Mouse (Mus musculus) erythroblast, adult 5-6 weeks (primary cell): ENCODE results near the gene Kdelr1. TPM values are rescaled to one million over a fixed set of nuclear protein-coding genes. Genes with fewer than 3 reads are reported as not detected.

Experiments used
- total RNA-seq, 2 experiments: library from RNA; stranded (forward) in 1 of 2; stranded (reverse) in 1 of 2; fragments of 150-400 nt in 1 of 2; fragments of 200-764, 138-1000 nt in 1 of 2; gene quantifications; 2 replicates each; pipeline versions ENCODE4 v1.2.3 to v1.2.4; 2015 to 2017; ENCODE audit warnings: low replicate concordance in 2 of 2

Gene Kdelr1
- total RNA-seq, 2 experiments from 2014 or later, result 20.1 to 67.2 TPM

Other genes starting within 250 kb of the Kdelr1 start
- gene Rasip1, start 245.3 kb upstream of the Kdelr1 start, total RNA-seq (2015; ENCODE audit: low replicate concordance), result not detected in 2 replicates
- not detected in 2 replicates for gene Rasip1, start 245.3 kb upstream of the Kdelr1 start, total RNA-seq (2017; ENCODE audit: low replicate concordance)
- not detected in 2 replicates for gene Mamstr, start 232.8 kb upstream of the Kdelr1 start, total RNA-seq (2015; ENCODE audit: low replicate concordance)
- not detected in 2 replicates for gene Mamstr, start 232.8 kb upstream of the Kdelr1 start, total RNA-seq (2017; ENCODE audit: low replicate concordance)
- gene Fut2, start 206.4 kb upstream of the Kdelr1 start, total RNA-seq (2015; ENCODE audit: low replicate concordance), result not detected in 2 replicates
- gene Fut2, start 206.4 kb upstream of the Kdelr1 start, total RNA-seq (2017; ENCODE audit: low replicate concordance), result not detected in 2 replicates
- not detected in 2 replicates for gene Ntn5, start 188.8 kb upstream of the Kdelr1 start, total RNA-seq (2015; ENCODE audit: low replicate concordance)
- gene Ntn5, start 188.8 kb upstream of the Kdelr1 start, total RNA-seq (2017; ENCODE audit: low replicate concordance), result not detected in 2 replicates
- gene Sec1, start 178.4 kb upstream of the Kdelr1 start, total RNA-seq (2015; ENCODE audit: low replicate concordance), result not detected in 2 replicates
- gene Sec1, start 178.4 kb upstream of the Kdelr1 start, total RNA-seq (2017; ENCODE audit: low replicate concordance), result not detected in 2 replicates
- gene Car11, start 172.9 kb upstream of the Kdelr1 start, total RNA-seq (2015; ENCODE audit: low replicate concordance), result not detected in 2 replicates
- not detected in 2 replicates for gene Car11, start 172.9 kb upstream of the Kdelr1 start, total RNA-seq (2017; ENCODE audit: low replicate concordance)
- gene Dbp, start 167.7 kb upstream of the Kdelr1 start, total RNA-seq (2015; ENCODE audit: low replicate concordance), result 1.5 and 1.9 TPM in 2 replicates
- gene Dbp, start 167.7 kb upstream of the Kdelr1 start, total RNA-seq (2017; ENCODE audit: low replicate concordance), result 0.77 and 2.2 TPM in 2 replicates
- gene Rpl18, start 157.3 kb upstream of the Kdelr1 start, total RNA-seq (2015; ENCODE audit: low replicate concordance), result 423 and 424 TPM in 2 replicates
- 286 and 289 TPM in 2 replicates for gene Rpl18, start 157.3 kb upstream of the Kdelr1 start, total RNA-seq (2017; ENCODE audit: low replicate concordance)
- gene Sphk2, start 154.8 kb upstream of the Kdelr1 start, total RNA-seq (2015; ENCODE audit: low replicate concordance), result 4.6 and 7.9 TPM in 2 replicates
- 2.1 and 2.6 TPM in 2 replicates for gene Sphk2, start 154.8 kb upstream of the Kdelr1 start, total RNA-seq (2017; ENCODE audit: low replicate concordance)
- not detected in 2 replicates for gene Fam83e, start 151.6 kb upstream of the Kdelr1 start, total RNA-seq (2015; ENCODE audit: low replicate concordance)
- gene Fam83e, start 151.6 kb upstream of the Kdelr1 start, total RNA-seq (2017; ENCODE audit: low replicate concordance), result not detected in 2 replicates
- gene Spaca4, start 147.0 kb upstream of the Kdelr1 start, total RNA-seq (2015; ENCODE audit: low replicate concordance), result not detected in 2 replicates
- gene Spaca4, start 147.0 kb upstream of the Kdelr1 start, total RNA-seq (2017; ENCODE audit: low replicate concordance), result not detected in 2 replicates
- gene Lmtk3, start 89.0 kb upstream of the Kdelr1 start, total RNA-seq (2015; ENCODE audit: low replicate concordance), result not detected in 2 replicates
- not detected in 2 replicates for gene Lmtk3, start 89.0 kb upstream of the Kdelr1 start, total RNA-seq (2017; ENCODE audit: low replicate concordance)
- not detected in 2 replicates for gene Sult2b1, start 88.1 kb upstream of the Kdelr1 start, total RNA-seq (2015; ENCODE audit: low replicate concordance)
- gene Sult2b1, start 88.1 kb upstream of the Kdelr1 start, total RNA-seq (2017; ENCODE audit: low replicate concordance), result not detected in 2 replicates
- gene Cyth2, start 58.2 kb upstream of the Kdelr1 start, total RNA-seq (2015; ENCODE audit: low replicate concordance), result 10.6 and 10.7 TPM in 2 replicates
- 11.6 and 14.5 TPM in 2 replicates for gene Cyth2, start 58.2 kb upstream of the Kdelr1 start, total RNA-seq (2017; ENCODE audit: low replicate concordance)
- gene Kcnj14, start 48.0 kb upstream of the Kdelr1 start, total RNA-seq (2015; ENCODE audit: low replicate concordance), result 0.38 TPM in 1 of 2 replicates, not detected in the other
- 0.09 TPM in 1 of 2 replicates, not detected in the other for gene Kcnj14, start 48.0 kb upstream of the Kdelr1 start, total RNA-seq (2017; ENCODE audit: low replicate concordance)
- gene Grwd1, start 41.8 kb upstream of the Kdelr1 start, total RNA-seq (2015; ENCODE audit: low replicate concordance), result 1.5 and 2.3 TPM in 2 replicates
- 0.43 and 3.1 TPM in 2 replicates for gene Grwd1, start 41.8 kb upstream of the Kdelr1 start, total RNA-seq (2017; ENCODE audit: low replicate concordance)
- not detected in 2 replicates for gene Grin2d, start 5.6 kb downstream of the Kdelr1 start, total RNA-seq (2015; ENCODE audit: low replicate concordance)
- 0.28 TPM in 1 of 2 replicates, not detected in the other for gene Grin2d, start 5.6 kb downstream of the Kdelr1 start, total RNA-seq (2017; ENCODE audit: low replicate concordance)
- gene Syngr4, start 23.9 kb downstream of the Kdelr1 start, total RNA-seq (2015; ENCODE audit: low replicate concordance), result 4.0 TPM in 1 of 2 replicates, not detected in the other
- gene Syngr4, start 23.9 kb downstream of the Kdelr1 start, total RNA-seq (2017; ENCODE audit: low replicate concordance), result not detected in 2 replicates
- 1.3 TPM in 1 of 2 replicates, not detected in the other for gene Tmem143, start 24.2 kb downstream of the Kdelr1 start, total RNA-seq (2015; ENCODE audit: low replicate concordance)
- gene Tmem143, start 24.2 kb downstream of the Kdelr1 start, total RNA-seq (2017; ENCODE audit: low replicate concordance), result 0.26 and 3.8 TPM in 2 replicates
- gene Emp3, start 48.6 kb downstream of the Kdelr1 start, total RNA-seq (2015; ENCODE audit: low replicate concordance), result 56.4 and 143 TPM in 2 replicates
- gene Emp3, start 48.6 kb downstream of the Kdelr1 start, total RNA-seq (2017; ENCODE audit: low replicate concordance), result 48.2 and 77.1 TPM in 2 replicates
- 2.5 TPM in 1 of 2 replicates, not detected in the other for gene Ccdc114, start 51.3 kb downstream of the Kdelr1 start, total RNA-seq (2015; ENCODE audit: low replicate concordance)
- 0.51 and 2.0 TPM in 2 replicates for gene Ccdc114, start 51.3 kb downstream of the Kdelr1 start, total RNA-seq (2017; ENCODE audit: low replicate concordance)
- not detected in 2 replicates for gene Abcc6, start 157.5 kb downstream of the Kdelr1 start, total RNA-seq (2015; ENCODE audit: low replicate concordance)
- gene Abcc6, start 157.5 kb downstream of the Kdelr1 start, total RNA-seq (2017; ENCODE audit: low replicate concordance), result not detected in 2 replicates
- gene Nomo1, start 160.9 kb downstream of the Kdelr1 start, total RNA-seq (2015; ENCODE audit: low replicate concordance), result 5.4 and 9.2 TPM in 2 replicates
- 6.1 and 8.5 TPM in 2 replicates for gene Nomo1, start 160.9 kb downstream of the Kdelr1 start, total RNA-seq (2017; ENCODE audit: low replicate concordance)
- gene Kcnj11, start 228.0 kb downstream of the Kdelr1 start, total RNA-seq (2015; ENCODE audit: low replicate concordance), result not detected in 2 replicates
- not detected in 2 replicates for gene Kcnj11, start 228.0 kb downstream of the Kdelr1 start, total RNA-seq (2017; ENCODE audit: low replicate concordance)